25 mouse cellular contexts compared by ENCODE assay signal in genomic region chr6:57278952-57279351, GRCm38 (mm10). TPM values are rescaled to one million over a fixed set of nuclear protein-coding genes. Genes with fewer than 3 reads are reported as not detected.
DNase-seq lines count a peak whose midpoint lies in the region; ATAC-seq lines count a peak whose summit lies in the region.
"Had no signal": no experiment of that assay in that cellular context is flagged by ENCODE, and none has a peak within 500 bp of the region (broad histone marks: within the 10 kb centered on the region; RNA-seq: fewer than 3 reads in every experiment).

No protein-coding gene starts in this region.

- DNase-seq in frontal cortex, postnatal 14 days (ENCODE audit: low spot score in 2 of 2), result no peak
- peak; percentile 39 for DNase-seq in brain, adult 2 months (ENCODE audit: low read depth, low spot score)
- peak; percentile 19 for DNase-seq in telencephalon, adult 2 months (ENCODE audit: low read depth, low spot score)
- DNase-seq in kidney, adult 18-20 months, result no peak
- DNase-seq: adrenal gland, adult 2 months; adrenal gland, adult 8-10 months; adrenal gland, postnatal 10 days; adrenal gland, postnatal 14 days; adrenal gland, postnatal 25 days; adrenal gland, postnatal 36 days; B cell, adult 2 months; cerebellum, adult 11 months; cerebellum, adult 11-12 months; cerebellum, adult 18-20 months; cerebellum, adult 2 months had no signal

- peak; percentile 91 for ATAC-seq in frontal cortex, adult (ENCODE audit: low TSS enrichment)
- ATAC-seq in erythroid progenitor cell, adult 5-6 weeks (replicated peaks; ENCODE audit: low FRiP score, poor library complexity, severe bottlenecking), result no peak
- ATAC-seq: activated CD4-positive, CD25-positive, alpha-beta regulatory T cell, adult 4 months; CD4-positive, CD25-positive, alpha-beta regulatory T cell, adult 4 months; Patski had no signal

RNA-seq across cellular contexts. Expression of gene Vmn1r15, which starts 21.2 kb away (rescaled TPM):
- not detected in 2 replicates for total RNA-seq in erythroid progenitor cell, adult 5-6 weeks (2015; ENCODE audit: low replicate concordance)
- total RNA-seq in erythroid progenitor cell, adult 5-6 weeks (2017; ENCODE audit: low replicate concordance), result not detected in 2 replicates
- total RNA-seq: adrenal gland, adult 18-20 months; adrenal gland, adult 2 months; adrenal gland, postnatal 10 days; adrenal gland, postnatal 14 days; adrenal gland, postnatal 25 days; adrenal gland, postnatal 36 days; adrenal gland, postnatal 4 days; CH12.LX; ES-E14; MEL had no signal

RNA-seq across cellular contexts. Expression of gene Vmn1r14, which starts 47.5 kb away (rescaled TPM):
- total RNA-seq in erythroid progenitor cell, adult 5-6 weeks (2015; ENCODE audit: low replicate concordance), result not detected in 2 replicates
- not detected in 2 replicates for total RNA-seq in erythroid progenitor cell, adult 5-6 weeks (2017; ENCODE audit: low replicate concordance)
- total RNA-seq: adrenal gland, adult 18-20 months; adrenal gland, adult 2 months; adrenal gland, adult 8-10 months; adrenal gland, postnatal 10 days; adrenal gland, postnatal 14 days; adrenal gland, postnatal 25 days; adrenal gland, postnatal 36 days; adrenal gland, postnatal 4 days; CH12.LX; MEL had no signal

RNA-seq across cellular contexts. Expression of gene Vmn1r16, which starts 50.3 kb away (rescaled TPM):
- not detected in 2 replicates for total RNA-seq in erythroid progenitor cell, adult 5-6 weeks (2015; ENCODE audit: low replicate concordance)
- total RNA-seq in erythroid progenitor cell, adult 5-6 weeks (2017; ENCODE audit: low replicate concordance), result not detected in 2 replicates
- total RNA-seq: adrenal gland, adult 18-20 months; adrenal gland, adult 2 months; adrenal gland, adult 8-10 months; adrenal gland, postnatal 10 days; adrenal gland, postnatal 14 days; adrenal gland, postnatal 25 days; adrenal gland, postnatal 36 days; adrenal gland, postnatal 4 days; CH12.LX; ES-E14; MEL had no signal

Comparison
In these comparisons a context has a peak if more than half of its experiments do, and no peak if none do; other contexts are left out.
1. DNase-seq: peak in brain, adult 2 months (single experiment) and telencephalon, adult 2 months (single experiment); none in frontal cortex, postnatal 14 days (0 of 2) and kidney, adult 18-20 months (single experiment).